22 mouse cellular contexts compared by ENCODE assay signal in genomic region chr7:44498922-44499321, GRCm38 (mm10). TPM values are rescaled to one million over a fixed set of nuclear protein-coding genes. Genes with fewer than 3 reads are reported as not detected.
"Had no signal": no experiment of that assay in that cellular context is flagged by ENCODE, and none has a peak within 500 bp of the region (broad histone marks: within the 10 kb centered on the region; RNA-seq: fewer than 3 reads in every experiment).

No protein-coding gene starts in this region.

- H3K36me3 ChIP-seq: lung, embryonic 15.5 days; midbrain, embryonic 15.5 days; neural tube, embryonic 12.5 days; stomach, embryonic 15.5 days had no signal

- DNase-seq: lung, adult 2 months; lung, postnatal 14 days; lung, postnatal 36 days; right cerebral cortex, postnatal 14 days; thymus, adult 18-20 months; thymus, postnatal 14 days; thymus, postnatal 36 days had no signal

- H3K9me3 ChIP-seq: lung, embryonic 15.5 days; megakaryocyte, embryonic 14.5 days; midbrain, embryonic 13.5 days; midbrain, embryonic 15.5 days; neural tube, embryonic 12.5 days; stomach, embryonic 15.5 days had no signal

- ATAC-seq: lung, postnatal 0 days; midbrain, embryonic 13.5 days; midbrain, embryonic 15.5 days had no signal

- H3K27ac ChIP-seq: liver, embryonic 14.5 days; lung, embryonic 15.5 days; macrophage; midbrain, embryonic 13.5 days; midbrain, embryonic 15.5 days; neural tube, embryonic 12.5 days; stomach, embryonic 15.5 days; stomach, postnatal 0 days had no signal

- H3K4me3 ChIP-seq: lung, embryonic 15.5 days; megakaryocyte, embryonic 14.5 days; midbrain, embryonic 13.5 days; midbrain, embryonic 15.5 days; neural tube, embryonic 12.5 days; stomach, embryonic 15.5 days had no signal

- H3K4me2 ChIP-seq: lung, embryonic 15.5 days; midbrain, embryonic 11.5 days; midbrain, embryonic 13.5 days; midbrain, embryonic 15.5 days; neural tube, embryonic 12.5 days; stomach, embryonic 15.5 days had no signal

- H3K9ac ChIP-seq: liver, embryonic 14.5 days; lung, embryonic 15.5 days; midbrain, embryonic 13.5 days; midbrain, embryonic 15.5 days; neural tube, embryonic 12.5 days; stomach, embryonic 15.5 days had no signal

- H3K27me3 ChIP-seq: midbrain, embryonic 13.5 days; midbrain, embryonic 15.5 days; stomach, embryonic 15.5 days had no signal

RNA-seq across cellular contexts. Expression of gene Fam71e1, which starts 2.5 kb away (rescaled TPM):
- total RNA-seq: monocyte, adult 5-6 weeks had no signal

RNA-seq across cellular contexts. Expression of gene Mybpc2, which starts 25.5 kb away (rescaled TPM):
- total RNA-seq: megakaryocyte progenitor cell, adult 5-6 weeks had no signal
- polyA plus RNA-seq: liver, embryonic 14.5 days; macrophage; midbrain, embryonic 11.5 days had no signal

RNA-seq across cellular contexts. Expression of gene Spib, which starts 32.9 kb away (rescaled TPM):
- total RNA-seq: midbrain, postnatal 0 days had no signal
- polyA plus RNA-seq: midbrain, embryonic 11.5 days; midbrain, embryonic 13.5 days; neural tube, embryonic 12.5 days; neural tube, embryonic 14.5 days had no signal
